Mouse (Mus musculus) CH12.LX (cell line): ENCODE measurements around the gene Naa40. TPM values are rescaled to one million over a fixed set of nuclear protein-coding genes. Genes with fewer than 3 reads are reported as not detected.

Experiments used
- DNase-seq: peaks from one replicate; pipeline ENCODE4 v3.0.0-alpha.2; 2013; ENCODE audit errors: extremely low read depth
- H3K27ac ChIP-seq: 2 replicates; pipeline ENCODE4 v1.5.1; 2012; ENCODE audit warnings: low read depth, mild to moderate bottlenecking, control low read depth, moderate library complexity; ENCODE audit not compliant: insufficient read depth
- H3K27me3 ChIP-seq: replicated peaks from 2 replicates; pipeline ENCODE3; 2012; ENCODE audit warnings: inconsistent platforms
- H3K36me3 ChIP-seq, 2 experiments: replicated peaks in 1 of 2; 2 replicates each; pipeline versions ENCODE3 to v1.6.1; 2012; ENCODE audit warnings: inconsistent platforms in 1 of 2, low read length in 1 of 2, mild to moderate bottlenecking in 1 of 2, mixed read lengths in 1 of 2, moderate library complexity in 1 of 2; ENCODE audit not compliant: control insufficient read depth in 1 of 2, insufficient read depth in 1 of 2
- H3K4me1 ChIP-seq, 2 experiments: 2 replicates each; pipeline ENCODE4 v1.6.1; 2012; ENCODE audit warnings: inconsistent platforms in 1 of 2, moderate library complexity in 1 of 2; ENCODE audit not compliant: insufficient read depth in 2 of 2, control insufficient read depth in 1 of 2
- H3K4me2 ChIP-seq: 2 replicates; pipeline ENCODE4 v1.6.1; 2012; ENCODE audit warnings: low read depth, mild to moderate bottlenecking, control low read depth; ENCODE audit not compliant: poor library complexity, insufficient read depth, severe bottlenecking
- H3K4me3 ChIP-seq, 3 experiments: fragments of 150-350 bp in 1 of 3; sonication (generic) in 1 of 3; replicated peaks in 1 of 3; 2 replicates each; pipeline versions ENCODE3 to v1.5.1; 2011 to 2012; ENCODE audit warnings: low read depth in 2 of 3, low read length in 2 of 3, mild to moderate bottlenecking in 2 of 3, moderate library complexity in 2 of 3, control low read depth in 1 of 3, improper control_type of control experiment in 1 of 3, inconsistent platforms in 1 of 3, mixed read lengths in 1 of 3; ENCODE audit not compliant: poor library complexity in 1 of 3
- H3K79me2 ChIP-seq: replicated peaks from 2 replicates; pipeline ENCODE4 v1.6.1; 2012; ENCODE audit warnings: mild to moderate bottlenecking, moderate library complexity; ENCODE audit not compliant: control insufficient read depth, poor library complexity, insufficient read depth, severe bottlenecking; ENCODE audit errors: extremely low read depth
- H3K9ac ChIP-seq: 2 replicates; pipeline ENCODE4 v1.6.1; 2012; ENCODE audit warnings: low read depth, mild to moderate bottlenecking, control low read depth, moderate library complexity; ENCODE audit not compliant: insufficient read depth
- H3K9me3 ChIP-seq: replicated peaks from 2 replicates; pipeline ENCODE3; 2012; ENCODE audit warnings: low read length, inconsistent platforms, mixed read lengths
- CHD1 ChIP-seq: IDR thresholded peaks from 2 replicates; pipeline ENCODE4 v1.6.1; 2012; ENCODE audit warnings: low read depth, low read length, improper control_type of control experiment, inconsistent platforms
- CHD2 ChIP-seq: IDR thresholded peaks from 2 replicates; pipeline ENCODE4 v1.6.1; 2011; ENCODE audit warnings: low read length, improper control_type of control experiment
- CTCF ChIP-seq, 2 experiments: IDR thresholded peaks in 1 of 2; conservative IDR thresholded peaks in 1 of 2; 2 replicates each; pipeline ENCODE4 v1.5.1; 2011 to 2012; ENCODE audit warnings: low read depth in 2 of 2, low read length in 2 of 2, improper control_type of control experiment in 1 of 2, inconsistent platforms in 1 of 2, mild to moderate bottlenecking in 1 of 2, moderate library complexity in 1 of 2
- E2F4 ChIP-seq: IDR thresholded peaks from 2 replicates; pipeline ENCODE4 v1.6.1; 2011; ENCODE audit warnings: low read depth, low read length, improper control_type of control experiment; ENCODE audit not compliant: insufficient replicate concordance
- ELF1 ChIP-seq: IDR thresholded peaks from 2 replicates; pipeline ENCODE4 v1.6.1; 2014; ENCODE audit warnings: low read depth, mild to moderate bottlenecking, inconsistent platforms, low read length, improper control_type of control experiment
- EP300 ChIP-seq: IDR thresholded peaks from 2 replicates; pipeline ENCODE4 v1.6.1; 2011; ENCODE audit warnings: low read length, improper control_type of control experiment
- ETS1 ChIP-seq: conservative IDR thresholded peaks from 2 replicates; pipeline ENCODE4 v1.6.1; 2012; ENCODE audit warnings: low read depth, mild to moderate bottlenecking, inconsistent platforms, low read length, improper control_type of control experiment, moderate library complexity
- HCFC1 ChIP-seq: IDR thresholded peaks from 2 replicates; pipeline ENCODE4 v1.6.1; 2012; ENCODE audit warnings: low read depth, mild to moderate bottlenecking, inconsistent platforms, low read length, improper control_type of control experiment
- IRF4 ChIP-seq: IDR thresholded peaks from 2 replicates; pipeline ENCODE4 v1.6.1; 2014; ENCODE audit warnings: low read depth, mild to moderate bottlenecking, inconsistent platforms, low read length, improper control_type of control experiment
- JUN ChIP-seq: IDR thresholded peaks from 2 replicates; pipeline ENCODE4 v1.6.1; 2011; ENCODE audit warnings: low read depth, mild to moderate bottlenecking, low read length, improper control_type of control experiment, moderate library complexity; ENCODE audit not compliant: insufficient read depth
- KAT2A ChIP-seq: IDR thresholded peaks from 2 replicates; pipeline ENCODE4 v1.6.1; 2012; ENCODE audit warnings: low read length, improper control_type of control experiment, inconsistent platforms; ENCODE audit not compliant: insufficient replicate concordance
- MAFK ChIP-seq: IDR thresholded peaks from 2 replicates; pipeline ENCODE4 v1.6.1; 2011; ENCODE audit warnings: low read length, improper control_type of control experiment; ENCODE audit not compliant: insufficient replicate concordance
- MAZ ChIP-seq: IDR thresholded peaks from 2 replicates; pipeline ENCODE4 v1.6.1; 2012; ENCODE audit warnings: low read depth, mild to moderate bottlenecking, inconsistent platforms, low read length, improper control_type of control experiment, moderate library complexity
- MEF2A ChIP-seq: IDR thresholded peaks from 2 replicates; pipeline ENCODE4 v1.6.1; 2014; ENCODE audit warnings: low read depth, mild to moderate bottlenecking, inconsistent platforms, low read length, improper control_type of control experiment, borderline replicate concordance
- MYC ChIP-seq: IDR thresholded peaks from 2 replicates; pipeline ENCODE4 v1.6.1; 2011; ENCODE audit warnings: low read depth, mild to moderate bottlenecking, improper control_type of control experiment, low read length
- NELFE ChIP-seq: IDR thresholded peaks from 2 replicates; pipeline ENCODE4 v1.6.1; 2011; ENCODE audit warnings: low read depth, low read length, improper control_type of control experiment
- POLR2AphosphoS2 ChIP-seq: IDR thresholded peaks from 2 replicates; pipeline ENCODE4 v1.6.1; 2011; ENCODE audit warnings: low read depth, low read length, improper control_type of control experiment
- RAD21 ChIP-seq: IDR thresholded peaks from 2 replicates; pipeline ENCODE4 v1.6.1; 2011; ENCODE audit warnings: low read depth, mild to moderate bottlenecking, low read length, improper control_type of control experiment, moderate library complexity
- RCOR1 ChIP-seq: conservative IDR thresholded peaks from 2 replicates; pipeline ENCODE4 v1.6.1; 2012; ENCODE audit warnings: low read depth, mild to moderate bottlenecking, inconsistent platforms, low read length, improper control_type of control experiment
- SIN3A ChIP-seq: IDR thresholded peaks from 2 replicates; pipeline ENCODE4 v1.6.1; 2012; ENCODE audit warnings: low read length, improper control_type of control experiment, inconsistent platforms
- SMC3 ChIP-seq: IDR thresholded peaks from 2 replicates; pipeline ENCODE4 v1.6.1; 2011; ENCODE audit warnings: low read depth, low read length, improper control_type of control experiment
- TCF12 ChIP-seq: IDR thresholded peaks from 2 replicates; pipeline ENCODE4 v1.6.1; 2014; ENCODE audit warnings: low read depth, mild to moderate bottlenecking, inconsistent platforms, low read length, improper control_type of control experiment
- USF1 ChIP-seq: IDR thresholded peaks from 2 replicates; pipeline ENCODE4 v1.6.1; 2014; ENCODE audit warnings: low read depth, mild to moderate bottlenecking, inconsistent platforms, low read length, improper control_type of control experiment
- ZKSCAN1 ChIP-seq: IDR thresholded peaks from 2 replicates; pipeline ENCODE4 v1.6.1; 2012; ENCODE audit warnings: low read depth, inconsistent platforms, low read length, improper control_type of control experiment, borderline replicate concordance
- ZMIZ1 ChIP-seq: IDR thresholded peaks from 2 replicates; pipeline ENCODE4 v1.6.1; 2012; ENCODE audit warnings: low read depth, mild to moderate bottlenecking, inconsistent platforms, low read length, improper control_type of control experiment
- ZNF384 ChIP-seq: IDR thresholded peaks from 2 replicates; pipeline ENCODE4 v1.6.1; 2012; ENCODE audit warnings: low read depth, low read length, improper control_type of control experiment, inconsistent platforms
- dilution Hi-C: fragments of 300-500 bp; cut with MboI; formaldehyde crosslinking; loops from 2 replicates; pipeline ENCODE4 v1.14.3; 2020; ENCODE audit warnings: low sequenced_read_pairs; ENCODE audit not compliant: extremely low pct_unique_long_range_greater_than_20kb, extremely low pct_ligation_motif_present
- in situ Hi-C: fragments of 300-500 bp; cut with MboI; formaldehyde crosslinking; loops from 3 replicates; pipeline ENCODE4 v1.14.3; 2019; ENCODE audit warnings: low sequenced_read_pairs, low pct_ligation_motif_present, low pct_unique_long_range_greater_than_20kb, mixed read lengths
- polyA plus RNA-seq: library from polyadenylated mRNA; unstranded; fragments of >175 nt; gene quantifications from 2 replicates; pipeline ENCODE4 v1.2.1, GENCODE M21; 2012; ENCODE audit warnings: low read depth; ENCODE audit not compliant: insufficient read length
- total RNA-seq, 2 experiments: library from RNA; depleted of rRNA; stranded (reverse); fragments of 300-350 nt in 1 of 2; fragments of >200 nt in 1 of 2; gene quantifications; 2 replicates each; pipeline ENCODE4 v1.2.3; 2012 to 2014

The Naa40 gene
- total and polyA plus RNA-seq, 3 experiments, result 40.6 to 69.3 (median 65.7) TPM

- in situ Hi-C loops, result no loop called here
- DNase-seq, result no peak
- dilution Hi-C loops, result no loop called here
- H3K9me3 ChIP-seq, result peaks cover 8% of the 10 kb centered on the region
- TF ChIP-seq NELFE, result no peak
- no peak for TF ChIP-seq MEF2A
- TF ChIP-seq RCOR1, result no peak
- TF ChIP-seq TCF12, result no peak
- no peak for TF ChIP-seq ELF1
- TF ChIP-seq USF1, result no peak
- TF ChIP-seq E2F4, result no peak
- TF ChIP-seq MYC, result no peak
- TF ChIP-seq HCFC1, result no peak
- TF ChIP-seq MAFK, result no peak
- TF ChIP-seq ZMIZ1, result no peak
- TF ChIP-seq CTCF (conservative IDR thresholded peaks at IDR 0.05 in 1 of 2, IDR thresholded peaks at IDR 0.05 in 1 of 2; ENCODE audit: low read depth in 2 of 2, low read length in 2 of 2), result no peak
- no peak for TF ChIP-seq IRF4
- no peak for TF ChIP-seq MAZ
- no peak for TF ChIP-seq ZKSCAN1
- TF ChIP-seq ETS1, result no peak
- TF ChIP-seq SIN3A, result no peak
- TF ChIP-seq KAT2A, result no peak
- TF ChIP-seq, all 38 proteins: peak for 0
- Histone ChIP-seq H3K4me1 (peaks cover 0 to 26% of the 10 kb centered on the region in 2 experiments; a peak in 2 of 4 replicates), H3K4me3 (no peak overlapping the region), H3K27me3 (no peaks in the 10 kb centered on the region), H3K27ac (no peak overlapping the region), H3K36me3 (no peaks in the 10 kb centered on the region), H3K9ac (no peak overlapping the region), H3K4me2 (no peak overlapping the region), H3K79me2 (no peaks in the 10 kb centered on the region)
Observed at GRCm38 (mm10) chr19:7261476-7261875, 20.5 kb upstream of the Naa40 start.

DNA sequence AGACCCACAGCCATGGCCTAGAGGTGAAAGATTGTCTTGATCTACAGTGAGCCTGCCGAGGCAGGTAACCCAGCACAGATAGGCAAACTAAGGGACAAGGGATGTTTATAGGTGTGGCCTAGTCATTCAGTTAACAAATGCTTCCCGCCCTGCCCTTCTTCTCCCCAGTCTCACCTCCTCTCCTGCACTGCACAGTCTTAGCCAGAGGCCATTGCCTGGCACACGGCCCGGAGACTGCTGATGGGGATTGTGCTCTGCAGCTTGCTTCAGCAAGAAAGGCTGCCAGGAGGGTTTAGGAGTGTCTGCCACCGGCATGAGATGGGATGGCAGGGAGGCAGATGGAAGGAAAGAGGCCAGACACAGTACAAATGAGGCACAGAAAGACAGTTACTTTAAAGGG, 16.9 kb upstream of the Naa40 start:
- H3K36me3 ChIP-seq, result no peaks in the 10 kb centered on the region
- no peak overlapping the region for H3K4me2 ChIP-seq
- peaks cover 0 to 4% of the 10 kb centered on the region in 2 experiments; a peak in 1 of 4 replicates for H3K4me1 ChIP-seq
- no peak overlapping the region for H3K27ac ChIP-seq
- dilution Hi-C loops, result no loop called here
- H3K27me3 ChIP-seq, result no peaks in the 10 kb centered on the region
- in situ Hi-C loops, result no loop called here
- no peak overlapping the region for H3K9ac ChIP-seq
- H3K79me2 ChIP-seq, result no peaks in the 10 kb centered on the region
- peaks cover 8% of the 10 kb centered on the region for H3K9me3 ChIP-seq
- no peak for TF ChIP-seq EP300
- no peak for TF ChIP-seq E2F4
- no peak for TF ChIP-seq MAFK
- no peak for TF ChIP-seq MYC
- no peak for TF ChIP-seq RAD21
- TF ChIP-seq SMC3, result no peak
- TF ChIP-seq JUN, result no peak
- TF ChIP-seq CHD2, result no peak
- TF ChIP-seq RCOR1, result no peak
- TF ChIP-seq CHD1, result no peak
- no peak for TF ChIP-seq MEF2A
- TF ChIP-seq KAT2A, result no peak
- TF ChIP-seq POLR2AphosphoS2, result no peak
- TF ChIP-seq ZNF384, result no peak
- no peak for TF ChIP-seq USF1
- no peak for DNase-seq
- H3K4me3 ChIP-seq, result no peak overlapping the region
